Mouse (Mus musculus) adrenal gland, adult (tissue): ENCODE results near the gene Srrm1.

Experiments
- DNase-seq, 2 experiments: peaks; one replicate each; pipeline ENCODE4 v3.0.0; 2022 to 2023; ENCODE audit warnings: low spot score in 1 of 2; ENCODE audit not compliant: inconsistent age in 2 of 2

The Srrm1 gene

GRCm38 (mm10) chr4:135276681-135277379, 76.3 kb downstream of the Srrm1 start:
- DNase-seq: no peak

- DNase-seq: no peak
Measured at GRCm38 (mm10) chr4:135274761-135275160, 78.4 kb downstream of the Srrm1 start.

GRCm38 (mm10) chr4:135273307-135273682, 79.8 kb downstream of the Srrm1 start:
- no peak for DNase-seq

- peak; percentile 100 for DNase-seq
Measured at GRCm38 (mm10) chr4:135272640-135273306, 80.3 kb downstream of the Srrm1 start, which contains the start of gene Clic4. Gene Clic4, minus strand, starts transcription at chr4:135272814.

- DNase-seq: peak; percentile 68 to 82
Measured at GRCm38 (mm10) chr4:135271881-135272616, 81.1 kb downstream of the Srrm1 start.

GRCm38 (mm10) chr4:135271419-135271828, 81.7 kb downstream of the Srrm1 start:
- peak in 1 of 2 experiments; percentile 80 for DNase-seq
